In genomic region chr11:69881787-69882670, GRCm38 (mm10) we compare ENCODE assay signal across 8 mouse cellular contexts. TPM values are rescaled to one million over a fixed set of nuclear protein-coding genes. Genes with fewer than 3 reads are reported as not detected.
DNase-seq lines count a peak whose midpoint lies in the region; ATAC-seq and TF ChIP-seq lines count a peak whose summit lies in the region.

No protein-coding gene starts in this region.

- WGBS in kidney, adult 2 months, result 59% methylated on average over 21 of the region's 21 CpGs
- 65% methylated on average over 21 of the region's 21 CpGs for WGBS in hindbrain, embryonic 12.5 days
- 60% methylated on average over 21 of the region's 21 CpGs for WGBS in midbrain, embryonic 12.5 days

- no peak for TF ChIP-seq POLR2A in kidney, adult 2 months (IDR thresholded peaks at IDR 0.05; ENCODE audit: low read depth, low read length)

- DNase-seq in kidney, adult 2 months, result no peak
- DNase-seq in kidney, adult 11 months, result no peak
- DNase-seq in c-Kit-positive CD71-positive TER-119-positive erythroid progenitor cells, embryonic 14.5 days (ENCODE audit: low spot score), result no peak
- no peak for DNase-seq in layer of hippocampus, adult 18-20 months (ENCODE audit: low spot score in 2 of 2)
- DNase-seq in urinary bladder, adult 18-20 months (ENCODE audit: low spot score in 2 of 2), result no peak

- peaks cover 14% of the 10 kb centered on the region; the same call in 1 of the 2 replicates for H3K4me1 ChIP-seq in kidney, adult 2 months (ENCODE audit: control insufficient read depth, insufficient read depth, low read length)
- H3K4me1 ChIP-seq in brown adipose tissue, adult 24 weeks (ENCODE audit: control insufficient read depth, insufficient read depth, insufficient read length, low read length), result peaks cover 8% of the 10 kb centered on the region
- peaks cover 26% of the 10 kb centered on the region for H3K4me1 ChIP-seq in hindbrain, embryonic 12.5 days
- peaks cover 27% of the 10 kb centered on the region for H3K4me1 ChIP-seq in midbrain, embryonic 12.5 days

- no peaks in the 10 kb centered on the region for H3K36me3 ChIP-seq in kidney, adult 2 months (ENCODE audit: control insufficient read depth, insufficient read depth, low read length)
- H3K36me3 ChIP-seq in hindbrain, embryonic 12.5 days, result no peaks in the 10 kb centered on the region
- H3K36me3 ChIP-seq in midbrain, embryonic 12.5 days, result no peaks in the 10 kb centered on the region

- ATAC-seq in hindbrain, embryonic 12.5 days (ENCODE audit: low FRiP score), result no peak
- no peak; the same call in 1 of the 2 replicates for ATAC-seq in midbrain, embryonic 12.5 days (ENCODE audit: low FRiP score, low read depth)

- peak overlapping the region; percentile 91 for H3K27ac ChIP-seq in kidney, adult 2 months (ENCODE audit: insufficient read depth, low read depth, low read length)
- peak overlapping the region; percentile 91 for H3K27ac ChIP-seq in brown adipose tissue, adult 24 weeks (replicated peaks; ENCODE audit: low read depth, low read length)
- peak overlapping the region; percentile 42; the same call in 1 of the 2 replicates for H3K27ac ChIP-seq in hindbrain, embryonic 12.5 days
- no peak overlapping the region for H3K27ac ChIP-seq in midbrain, embryonic 12.5 days (replicated peaks)

- H3K27me3 ChIP-seq in kidney, adult 2 months (replicated peaks; ENCODE audit: control insufficient read depth, insufficient read depth, low read length), result no peaks in the 10 kb centered on the region
- H3K27me3 ChIP-seq in hindbrain, embryonic 12.5 days, result peaks cover 24% of the 10 kb centered on the region
- H3K27me3 ChIP-seq in midbrain, embryonic 12.5 days, result peaks cover 39% of the 10 kb centered on the region

- peak overlapping the region; percentile 73 for H3K4me3 ChIP-seq in kidney, adult 2 months (ENCODE audit: insufficient read depth, low read depth, low read length)
- peak overlapping the region; percentile 77 for H3K4me3 ChIP-seq in brown adipose tissue, adult 24 weeks (ENCODE audit: insufficient read depth, low read depth, low read length)
- peak overlapping the region; percentile 44 for H3K4me3 ChIP-seq in hindbrain, embryonic 12.5 days
- peak overlapping the region; percentile 48 for H3K4me3 ChIP-seq in midbrain, embryonic 12.5 days

- no peaks in the 10 kb centered on the region for H3K9me3 ChIP-seq in hindbrain, embryonic 12.5 days (replicated peaks)
- H3K9me3 ChIP-seq in midbrain, embryonic 12.5 days, result no peaks in the 10 kb centered on the region

- no peak for TF ChIP-seq CTCF in kidney, adult 2 months (conservative IDR thresholded peaks at IDR 0.05; ENCODE audit: insufficient read depth, insufficient read length, low read depth, low read length)

- peak overlapping the region; percentile 83 for H3K4me2 ChIP-seq in hindbrain, embryonic 12.5 days (replicated peaks)
- peak overlapping the region; percentile 71 for H3K4me2 ChIP-seq in midbrain, embryonic 12.5 days (replicated peaks)

- peak overlapping the region; percentile 52; the same call in 1 of the 2 replicates for H3K9ac ChIP-seq in hindbrain, embryonic 12.5 days
- H3K9ac ChIP-seq in midbrain, embryonic 12.5 days (replicated peaks), result no peak overlapping the region

RNA-seq across cellular contexts. Expression of gene Kctd11, which starts 0.8 kb away (rescaled TPM):
- 4.8 TPM in 2 replicates for polyA plus RNA-seq in kidney, adult 2 months (2012; rRNA removed)
- polyA plus RNA-seq in brown adipose tissue, adult 24 weeks (2012; ENCODE audit: insufficient read depth, insufficient read length, missing spikeins), result 2.5 and 3.3 TPM in 2 replicates
- polyA plus RNA-seq in hindbrain, embryonic 12.5 days (2016; fragmentation: Nextera tagmentation; extraction: Ambion mirVana), result 2.9 and 3.2 TPM in 2 replicates
- polyA plus RNA-seq in midbrain, embryonic 12.5 days (2016; fragmentation: Nextera tagmentation; extraction: Ambion mirVana), result 2.7 and 3.3 TPM in 2 replicates
- total RNA-seq in layer of hippocampus, adult 18-20 months (2021), result 1 to 10 TPM; 1.3 to 1.4 TPM

RNA-seq across cellular contexts. Expression of gene Tmem95, which starts 4.2 kb away (rescaled TPM):
- not detected in 2 replicates for polyA plus RNA-seq in kidney, adult 2 months (2012; rRNA removed)
- not detected in 2 replicates for polyA plus RNA-seq in brown adipose tissue, adult 24 weeks (2012; ENCODE audit: insufficient read depth, insufficient read length, missing spikeins)
- not detected in 2 replicates for polyA plus RNA-seq in hindbrain, embryonic 12.5 days (2016; fragmentation: Nextera tagmentation; extraction: Ambion mirVana)
- polyA plus RNA-seq in midbrain, embryonic 12.5 days (2016; fragmentation: Nextera tagmentation; extraction: Ambion mirVana), result not detected in 2 replicates
- total RNA-seq in layer of hippocampus, adult 18-20 months (2021), result not detected

RNA-seq across cellular contexts. Expression of gene Acap1, which starts 13.3 kb away (rescaled TPM):
- 1.7 and 6.1 TPM in 2 replicates for polyA plus RNA-seq in kidney, adult 2 months (2012; rRNA removed)
- polyA plus RNA-seq in brown adipose tissue, adult 24 weeks (2012; ENCODE audit: insufficient read depth, insufficient read length, missing spikeins), result not detected in 2 replicates
- 0.86 and 0.92 TPM in 2 replicates for polyA plus RNA-seq in hindbrain, embryonic 12.5 days (2016; fragmentation: Nextera tagmentation; extraction: Ambion mirVana)
- 0.50 and 0.73 TPM in 2 replicates for polyA plus RNA-seq in midbrain, embryonic 12.5 days (2016; fragmentation: Nextera tagmentation; extraction: Ambion mirVana)
- not detected for total RNA-seq in layer of hippocampus, adult 18-20 months (2021)

RNA-seq across cellular contexts. Expression of gene 2810408A11Rik, which starts 18.8 kb away (rescaled TPM):
- polyA plus RNA-seq in kidney, adult 2 months (2012; rRNA removed), result 0.94 and 0.99 TPM in 2 replicates
- polyA plus RNA-seq in brown adipose tissue, adult 24 weeks (2012; ENCODE audit: insufficient read depth, insufficient read length, missing spikeins), result 3.2 TPM in 1 of 2 replicates, not detected in the other
- polyA plus RNA-seq in hindbrain, embryonic 12.5 days (2016; fragmentation: Nextera tagmentation; extraction: Ambion mirVana), result 17.8 TPM in 2 replicates
- polyA plus RNA-seq in midbrain, embryonic 12.5 days (2016; fragmentation: Nextera tagmentation; extraction: Ambion mirVana), result 21.8 and 23.2 TPM in 2 replicates
- under 1 TPM; 0.17 to 0.58 TPM for total RNA-seq in layer of hippocampus, adult 18-20 months (2021)

RNA-seq across cellular contexts. Expression of gene Neurl4, which starts 18.8 kb away (rescaled TPM):
- polyA plus RNA-seq in kidney, adult 2 months (2012; rRNA removed), result 72.0 and 80.1 TPM in 2 replicates
- polyA plus RNA-seq in brown adipose tissue, adult 24 weeks (2012; ENCODE audit: insufficient read depth, insufficient read length, missing spikeins), result 16.9 and 18.4 TPM in 2 replicates
- polyA plus RNA-seq in hindbrain, embryonic 12.5 days (2016; fragmentation: Nextera tagmentation; extraction: Ambion mirVana), result 15.0 and 15.2 TPM in 2 replicates
- 17.4 and 19.3 TPM in 2 replicates for polyA plus RNA-seq in midbrain, embryonic 12.5 days (2016; fragmentation: Nextera tagmentation; extraction: Ambion mirVana)
- total RNA-seq in layer of hippocampus, adult 18-20 months (2021), result 100 to 1,000 TPM; 108 to 114 TPM
